Mouse (Mus musculus): ENCODE measurements around the gene Dalrd3.

Dalrd3 gene

DNA sequence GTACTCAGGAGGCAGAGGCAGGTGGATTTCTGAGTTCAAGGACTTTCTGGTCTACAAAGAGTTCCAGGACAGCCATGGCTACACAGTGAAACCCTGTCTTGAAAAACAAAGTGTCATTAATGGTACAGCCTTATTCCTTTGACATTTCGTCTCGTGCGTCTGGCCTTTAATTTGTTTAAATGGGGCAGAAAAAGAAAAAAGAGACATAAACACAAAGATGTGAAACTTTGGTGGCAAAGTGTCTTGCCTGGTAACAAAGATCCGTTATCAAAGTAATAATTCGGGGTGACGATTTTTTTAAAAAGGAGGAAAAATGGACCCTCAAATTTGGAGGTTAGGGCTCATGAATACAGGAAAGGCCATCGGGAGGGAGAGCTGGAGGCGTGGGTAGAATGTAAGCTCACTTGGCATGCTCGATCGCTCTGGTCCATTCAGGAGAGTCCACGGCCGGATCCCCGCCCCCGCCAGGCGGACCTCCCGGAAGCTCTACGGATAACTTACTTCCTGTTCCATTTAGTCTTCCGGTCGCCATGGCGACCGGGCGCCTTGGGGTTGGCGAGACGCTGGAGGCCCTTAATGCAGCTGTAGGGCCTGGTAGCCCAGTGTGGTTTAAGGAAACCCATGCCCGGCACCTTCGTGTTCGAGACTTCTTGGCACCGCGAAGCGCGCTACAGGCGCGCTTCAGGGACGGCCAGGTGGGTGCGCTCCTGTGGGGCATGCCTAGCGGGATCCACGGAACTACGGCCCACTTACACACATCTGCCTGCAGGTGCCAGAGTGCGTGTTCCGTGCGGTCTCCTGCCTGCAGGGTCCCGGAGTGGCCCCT, at the start of gene Dalrd3:
Gene Dalrd3 (plus strand): TSS at position 506 of the 826 bp plus-strand sequence.
- DNase-seq (ENCODE audit: low spot score in 2 of 2): peak; percentile 87 to 90

DNA sequence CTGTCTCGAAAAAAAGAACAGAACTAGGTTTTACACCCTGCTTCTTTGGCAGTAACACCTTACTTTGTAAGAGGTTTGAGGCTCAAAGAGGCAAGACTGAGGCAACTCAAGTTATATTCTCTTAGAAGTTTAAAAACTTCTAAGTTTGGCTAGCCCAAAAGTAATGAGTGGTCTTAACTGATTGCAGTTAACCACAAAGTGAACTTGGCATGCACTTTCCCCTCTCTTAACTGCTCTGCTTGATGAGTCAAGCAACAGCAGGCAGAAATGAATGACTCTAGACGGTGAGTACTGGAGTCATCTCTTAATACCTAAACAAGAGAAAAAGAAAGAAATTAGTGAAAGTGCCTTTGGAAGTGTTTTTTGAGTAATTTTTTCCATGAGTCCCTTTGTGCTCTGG, 48.1 kb upstream of the Dalrd3 start:
- no peak for DNase-seq (ENCODE audit: low spot score in 2 of 2)

DNA sequence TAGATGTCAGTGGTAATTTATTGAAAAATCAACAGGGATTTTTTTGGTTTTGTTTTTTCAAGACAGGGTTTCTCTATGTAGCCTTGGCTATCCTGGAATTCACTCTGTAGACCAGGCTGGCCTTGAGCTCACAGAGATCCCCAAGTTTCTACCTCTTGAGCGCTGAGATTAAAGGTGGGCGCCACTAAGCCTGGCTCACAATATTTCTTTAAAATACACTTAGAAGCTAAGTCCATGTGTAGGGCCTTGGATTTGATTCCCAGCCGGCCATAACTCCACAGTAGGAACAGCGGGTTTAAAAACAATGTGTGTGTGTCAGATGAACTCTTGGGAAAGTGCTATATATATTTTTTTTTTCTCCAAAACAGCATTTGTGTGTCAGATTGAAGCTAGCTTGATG, 46.3 kb upstream of the Dalrd3 start:
- DNase-seq (ENCODE audit: low spot score in 2 of 2): no peak

DNA sequence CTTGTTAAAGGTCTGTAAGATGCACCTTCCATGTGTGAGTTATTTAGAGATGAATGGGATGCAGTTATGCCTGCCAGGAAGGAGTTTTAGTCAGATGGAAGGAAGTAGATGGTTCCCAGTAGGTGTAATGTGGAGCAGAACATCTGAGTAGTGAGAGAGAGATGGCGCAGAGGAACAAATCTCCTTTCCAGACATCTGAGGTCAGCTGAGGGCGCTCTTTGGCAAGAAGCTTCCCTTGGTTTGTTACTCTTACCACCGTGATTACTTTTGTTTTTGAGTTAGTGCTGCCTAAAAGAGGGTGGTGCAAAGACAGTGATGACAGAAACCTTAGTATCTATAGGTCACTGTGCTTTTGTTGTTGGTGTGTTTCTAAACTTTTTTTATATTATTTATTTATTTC, 44.3 kb upstream of the Dalrd3 start:
- DNase-seq (ENCODE audit: low spot score in 2 of 2): no peak

DNA sequence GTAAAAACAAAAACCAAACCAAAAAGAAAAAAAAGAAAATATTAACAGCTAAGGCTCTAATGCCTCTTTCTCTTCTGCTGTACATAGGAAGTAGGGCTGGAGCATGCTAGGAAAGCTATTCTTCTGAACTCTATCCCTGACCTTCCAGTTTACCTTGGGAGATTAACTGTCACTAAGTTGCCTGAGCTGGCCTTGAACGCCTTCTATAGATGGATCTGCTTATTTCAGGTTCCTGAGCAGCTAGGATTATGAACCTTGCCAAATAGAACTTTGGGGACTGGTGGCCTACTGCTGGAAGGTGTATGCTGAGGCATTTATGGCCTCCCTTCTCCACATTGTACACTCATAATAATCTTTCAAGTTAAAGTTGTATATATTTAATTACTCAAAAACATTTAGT, 38.7 kb upstream of the Dalrd3 start:
- no peak for DNase-seq (ENCODE audit: low spot score in 2 of 2)

DNA sequence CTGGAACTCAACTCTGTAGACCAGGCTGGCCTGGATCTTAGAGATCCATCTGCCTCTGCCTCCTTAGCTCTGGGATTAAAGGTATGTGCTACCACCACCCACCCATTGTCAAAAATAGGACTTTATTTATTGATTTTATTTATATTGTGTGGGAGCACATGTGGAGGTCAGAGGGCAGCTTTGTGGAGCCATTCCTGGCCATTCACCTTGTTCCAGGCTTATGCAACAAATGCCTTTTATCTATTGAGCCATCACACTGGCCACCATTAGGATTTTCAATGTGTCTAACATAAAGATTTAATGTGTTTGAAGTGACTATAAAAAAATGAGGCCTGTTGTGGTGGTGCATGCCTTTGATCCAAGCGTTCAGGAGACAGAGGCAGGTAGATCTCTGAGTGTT, 38.2 kb upstream of the Dalrd3 start:
- no peak for DNase-seq (ENCODE audit: low spot score in 2 of 2)

DNA sequence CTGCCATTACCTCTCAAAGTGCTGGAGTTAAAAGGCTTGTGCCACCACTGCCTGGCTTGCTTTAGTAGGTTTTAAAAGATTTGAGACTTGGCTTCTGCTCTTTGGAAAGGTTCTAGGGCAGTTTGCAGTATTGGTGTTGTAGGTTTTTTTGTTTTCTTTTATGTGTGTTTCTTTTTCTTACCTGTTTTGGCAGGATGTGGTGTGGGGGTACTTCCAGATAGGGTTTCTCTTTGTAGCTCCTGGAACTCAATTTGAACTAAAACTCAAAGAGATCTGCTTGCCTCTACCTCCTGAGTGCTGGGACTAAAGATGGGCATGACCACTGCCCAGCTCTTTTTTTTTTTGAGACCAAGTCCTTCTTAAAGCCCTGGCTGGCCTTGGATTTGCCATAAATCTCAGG, 28.8 kb upstream of the Dalrd3 start:
- DNase-seq (ENCODE audit: low spot score in 2 of 2): no peak

DNA sequence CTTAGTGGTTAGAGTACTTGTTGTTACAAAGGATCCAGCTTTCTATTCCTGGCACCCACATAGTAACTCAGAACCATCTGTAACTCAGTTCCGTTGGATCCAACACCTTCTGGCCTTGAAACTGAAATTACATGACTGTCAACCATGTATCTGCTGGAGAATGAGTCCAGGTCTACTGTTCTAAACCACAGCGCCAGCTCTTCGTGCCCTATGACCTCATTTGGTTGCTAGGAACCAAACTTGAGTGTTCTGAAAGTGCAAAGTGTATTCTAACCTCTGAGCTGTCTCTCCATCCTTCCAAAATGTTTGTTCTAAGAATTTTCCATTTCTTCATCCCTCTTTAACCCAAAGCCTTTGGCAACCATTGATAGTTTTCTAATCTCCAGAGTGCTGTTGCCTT, 23.7 kb upstream of the Dalrd3 start:
- no peak for DNase-seq (ENCODE audit: low spot score in 2 of 2)

DNA sequence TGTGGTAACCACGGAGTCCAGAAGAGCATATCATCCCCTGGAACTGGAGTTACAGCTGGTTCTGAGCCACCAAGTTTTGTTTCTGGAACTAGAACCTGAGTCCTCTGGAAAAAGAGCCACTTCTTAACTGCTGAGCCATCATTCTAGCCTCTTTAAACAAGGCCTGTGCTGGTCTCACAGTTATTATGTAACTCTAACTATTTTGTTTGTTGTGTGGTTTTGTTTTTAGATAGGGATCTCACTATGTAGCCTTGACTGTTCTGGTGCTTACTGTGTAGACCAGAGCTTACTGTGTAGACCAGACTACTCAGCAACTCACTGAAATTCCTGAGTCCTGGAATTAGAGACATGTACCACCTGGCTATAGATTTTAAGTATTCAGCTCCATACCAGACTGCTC, 22.8 kb upstream of the Dalrd3 start:
- no peak for DNase-seq (ENCODE audit: low spot score in 2 of 2)

DNA sequence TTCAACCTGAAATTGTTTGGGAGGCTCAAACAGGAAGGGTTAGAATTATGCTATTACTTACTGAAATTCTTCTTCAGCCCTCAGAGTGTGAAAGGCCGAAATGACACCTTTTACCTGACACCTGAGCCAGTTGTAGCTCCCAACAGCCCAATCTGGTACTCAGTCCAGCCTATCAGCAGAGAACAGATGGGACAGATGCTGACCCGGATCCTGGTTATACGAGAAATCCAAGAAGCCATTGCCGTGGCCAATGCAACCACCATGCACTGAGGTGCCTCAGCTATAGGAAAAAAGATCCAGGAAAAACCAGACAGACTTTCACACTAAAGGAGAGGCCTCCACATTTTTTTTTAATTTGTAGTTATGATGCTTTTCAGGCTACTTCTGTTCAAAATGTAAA, 10.5 kb upstream of the Dalrd3 start:
- no peak for DNase-seq (ENCODE audit: low spot score in 2 of 2)

DNA sequence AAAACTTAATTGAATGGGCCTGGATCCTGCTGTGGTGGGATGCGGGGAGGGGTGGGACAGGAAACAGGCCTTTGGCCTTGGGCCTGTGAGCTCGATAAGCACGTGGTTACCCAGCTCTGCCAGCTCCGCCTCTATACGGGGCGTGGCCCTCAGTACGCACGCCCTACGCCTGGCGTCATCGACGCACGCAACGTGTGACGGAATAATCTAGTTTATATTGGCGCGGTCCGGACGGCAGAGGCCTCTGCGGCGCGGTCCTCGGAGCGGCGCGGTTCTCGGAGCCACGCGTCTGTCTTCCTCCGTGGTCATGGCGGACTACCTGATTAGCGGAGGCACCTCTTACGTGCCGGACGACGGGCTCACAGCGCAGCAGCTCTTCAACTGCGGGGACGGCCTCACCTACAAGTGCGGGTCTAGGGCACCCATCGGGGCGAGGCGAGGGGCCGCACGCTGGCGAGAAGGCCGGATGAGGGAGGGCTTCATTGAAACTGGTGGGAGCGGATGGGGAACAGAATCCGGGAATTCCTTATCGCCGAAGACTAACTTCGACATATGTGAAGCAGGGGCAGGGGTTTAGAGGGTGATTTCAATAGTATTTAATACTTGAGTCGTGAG, 9.4 kb upstream of the Dalrd3 start, which contains the start of gene Impdh2:
Gene Impdh2 (plus strand): TSS at position 60 of the 615 bp plus-strand sequence.
- DNase-seq (ENCODE audit: low spot score in 2 of 2): peak; percentile 92 to 94

DNA sequence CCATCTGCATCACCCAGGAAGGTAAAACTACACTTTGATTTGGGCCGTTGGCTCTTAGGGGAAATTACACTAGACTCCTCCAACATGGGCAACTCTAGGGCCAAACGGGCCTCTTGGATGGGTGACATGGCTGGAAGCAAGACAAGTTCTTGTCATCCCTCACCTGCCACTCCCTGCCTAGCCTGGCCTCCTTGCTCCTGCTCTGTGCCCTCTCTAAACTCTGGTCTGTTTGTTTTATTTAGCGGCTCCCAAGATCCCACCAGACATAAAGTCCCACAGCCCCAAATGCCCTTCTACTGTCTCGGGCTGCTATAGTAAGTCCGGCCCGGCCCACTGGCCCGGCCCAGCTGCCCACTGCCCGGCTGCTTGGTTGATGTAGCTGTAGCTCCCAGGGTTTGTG, 6.0 kb upstream of the Dalrd3 start:
- DNase-seq (ENCODE audit: low spot score in 2 of 2): no peak

DNA sequence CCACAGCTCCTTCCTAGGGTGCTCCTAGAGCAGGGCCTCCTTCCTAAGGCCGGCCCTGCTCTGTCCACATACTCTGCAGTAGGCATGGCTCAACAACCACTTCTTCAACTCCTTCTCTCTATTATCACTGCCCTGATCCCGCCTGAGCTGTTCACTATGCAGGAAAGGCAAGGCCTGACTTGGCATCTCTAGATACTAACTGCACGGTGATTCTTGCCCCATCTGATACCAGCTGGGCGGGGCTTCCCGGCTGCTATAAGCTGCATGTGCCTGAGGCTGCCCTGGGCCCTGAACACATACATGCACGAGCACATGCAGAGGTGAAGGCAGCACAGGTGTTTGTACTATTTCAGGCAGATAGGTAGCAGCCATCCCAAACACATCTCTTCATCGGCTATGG, 5.6 kb upstream of the Dalrd3 start:
- DNase-seq (ENCODE audit: low spot score in 2 of 2): no peak

DNA sequence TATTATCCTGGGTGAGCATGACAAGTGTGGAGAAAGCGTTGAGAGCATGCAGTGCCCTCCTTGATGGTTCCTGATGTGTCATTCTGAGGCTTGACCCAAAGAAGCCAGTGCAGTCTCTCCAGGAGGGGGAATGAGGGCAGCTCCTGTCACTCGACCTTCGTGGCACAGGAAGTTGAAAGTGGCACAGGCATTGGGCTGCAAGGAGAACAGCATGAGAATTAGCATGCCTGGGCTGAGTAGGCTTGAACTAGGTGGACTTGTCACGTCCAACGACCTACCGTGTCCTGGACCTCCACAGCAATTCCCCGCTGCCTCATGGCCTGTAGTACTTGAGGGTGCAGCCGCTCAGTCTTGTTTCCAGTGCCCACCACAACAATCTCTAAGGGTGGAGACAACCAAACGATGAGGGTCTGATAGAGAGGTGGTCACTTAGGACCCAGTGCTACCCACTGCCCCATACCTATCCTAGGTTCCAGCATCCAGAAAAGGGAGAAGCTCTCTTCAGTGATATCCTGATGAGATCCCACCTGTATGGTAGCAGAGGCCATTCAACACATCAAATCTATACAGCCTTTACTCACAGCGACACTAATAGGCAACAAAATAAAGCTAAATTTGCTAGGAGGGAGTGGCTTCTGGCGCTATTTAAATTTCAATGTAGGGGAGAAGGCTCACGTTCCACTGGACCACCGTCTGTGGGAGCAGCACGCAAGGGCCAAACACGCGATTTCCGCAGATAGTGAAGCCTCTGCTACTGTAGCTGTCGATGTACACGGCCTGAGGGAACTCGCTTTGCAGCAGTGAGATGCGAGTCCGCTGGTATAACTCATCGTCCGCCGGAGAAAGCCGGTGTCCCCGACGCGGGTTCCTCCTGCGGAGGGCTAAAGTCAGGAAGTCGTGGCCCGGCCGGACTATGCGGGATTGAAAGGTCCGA, 3.5 kb upstream of the Dalrd3 start:
- DNase-seq (ENCODE audit: low spot score in 2 of 2): peak in 1 of 2 experiments; percentile 63

DNA sequence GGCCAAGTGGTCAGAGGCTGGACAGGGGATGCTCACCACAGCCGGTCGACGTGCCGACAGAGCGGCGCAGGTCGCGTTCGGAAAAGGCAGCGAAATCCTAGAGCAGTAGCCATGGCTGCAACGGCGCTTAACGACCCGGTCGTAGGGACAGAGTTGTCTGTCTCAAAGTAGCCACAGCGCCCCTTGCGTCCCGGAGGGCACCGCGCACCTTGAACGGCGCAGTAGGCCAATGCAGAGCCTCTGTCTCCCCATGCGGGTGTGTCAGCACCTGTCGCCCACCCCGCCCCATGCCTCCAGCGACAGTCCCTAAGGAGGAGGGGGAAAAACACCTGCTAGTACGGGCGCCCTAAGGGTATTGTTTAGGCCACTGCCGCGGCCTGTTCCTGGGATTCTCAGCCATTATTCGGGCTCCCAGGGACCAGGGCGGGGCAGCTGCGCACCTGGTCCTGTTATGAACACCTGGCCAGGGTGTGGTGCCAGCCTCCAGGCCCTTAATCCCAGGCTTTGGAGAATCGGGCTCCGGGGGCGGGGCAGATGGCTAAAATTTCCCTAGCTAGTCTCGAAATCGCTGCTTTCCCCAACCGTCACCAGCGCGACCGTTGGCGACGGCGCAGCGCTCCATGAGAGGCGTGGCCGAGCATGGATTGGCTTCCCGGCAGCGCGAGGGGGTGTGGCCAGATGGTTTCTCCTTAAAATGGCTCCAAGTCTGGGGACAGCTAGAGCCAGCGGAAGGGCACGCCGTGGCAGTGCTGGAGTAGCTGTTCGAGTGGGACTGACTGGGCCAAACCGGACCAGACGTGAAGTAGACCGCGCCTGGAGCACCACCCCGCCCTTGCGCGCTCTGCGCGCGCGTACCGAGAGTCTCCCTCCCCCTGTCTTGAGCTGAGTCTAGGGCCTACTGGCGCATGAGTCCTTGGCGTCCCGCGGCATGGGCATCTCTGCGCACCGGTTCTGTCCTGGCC, 2.6 kb upstream of the Dalrd3 start, which contains the start of gene Ndufaf3:
Gene Ndufaf3 (minus strand): TSS at position 620 of the 962 bp plus-strand sequence.
- DNase-seq (ENCODE audit: low spot score in 2 of 2): peak; percentile 98 to 99

DNA sequence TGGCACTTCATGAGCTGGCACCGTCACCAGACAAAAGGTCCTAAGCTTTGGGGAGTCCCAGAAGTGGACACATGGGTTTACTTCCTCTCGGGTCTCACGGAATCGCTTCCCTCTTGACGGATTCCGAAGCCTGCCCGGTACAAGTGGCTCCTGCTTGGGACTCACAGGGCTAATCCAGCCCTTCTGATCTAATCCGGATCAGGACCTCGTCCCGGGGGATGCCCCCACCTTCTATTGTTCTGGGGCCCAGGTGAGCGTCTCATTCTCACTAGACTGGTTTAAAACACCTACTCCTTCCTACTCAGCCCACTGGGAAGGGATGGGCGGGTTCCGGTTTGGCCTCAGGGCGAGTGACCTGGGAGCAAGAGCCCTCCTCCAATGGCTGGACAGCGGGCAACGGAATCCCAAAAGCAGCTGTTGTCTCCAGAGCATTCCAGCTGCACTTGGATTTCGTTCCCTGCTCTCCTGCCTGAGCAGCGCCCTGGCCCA, 1.7 kb upstream of the Dalrd3 start:
- DNase-seq (ENCODE audit: low spot score in 2 of 2): peak in 1 of 2 experiments; percentile 42

DNA sequence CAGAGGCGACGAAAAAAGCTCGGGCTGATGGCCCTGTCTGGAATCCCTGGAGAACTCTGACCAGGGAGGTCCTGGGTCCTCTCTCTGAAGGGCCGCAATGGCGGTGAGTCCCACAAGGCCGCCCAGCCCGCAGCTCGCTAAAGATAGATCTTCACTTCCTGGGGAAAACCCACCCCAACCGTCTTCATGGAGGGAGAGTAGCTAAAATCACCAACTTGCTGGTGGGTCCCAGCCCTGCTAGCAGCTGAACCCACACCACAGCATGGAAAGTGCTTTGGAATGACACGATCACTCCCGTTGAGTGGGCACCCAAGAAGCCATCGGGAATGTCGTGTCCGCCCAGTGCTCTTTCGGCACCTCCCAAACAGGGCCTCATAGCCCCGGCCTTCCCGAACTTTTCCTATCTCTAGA, 1.2 kb upstream of the Dalrd3 start:
- peak in 1 of 2 experiments; percentile 68 for DNase-seq (ENCODE audit: low spot score in 2 of 2)

DNA sequence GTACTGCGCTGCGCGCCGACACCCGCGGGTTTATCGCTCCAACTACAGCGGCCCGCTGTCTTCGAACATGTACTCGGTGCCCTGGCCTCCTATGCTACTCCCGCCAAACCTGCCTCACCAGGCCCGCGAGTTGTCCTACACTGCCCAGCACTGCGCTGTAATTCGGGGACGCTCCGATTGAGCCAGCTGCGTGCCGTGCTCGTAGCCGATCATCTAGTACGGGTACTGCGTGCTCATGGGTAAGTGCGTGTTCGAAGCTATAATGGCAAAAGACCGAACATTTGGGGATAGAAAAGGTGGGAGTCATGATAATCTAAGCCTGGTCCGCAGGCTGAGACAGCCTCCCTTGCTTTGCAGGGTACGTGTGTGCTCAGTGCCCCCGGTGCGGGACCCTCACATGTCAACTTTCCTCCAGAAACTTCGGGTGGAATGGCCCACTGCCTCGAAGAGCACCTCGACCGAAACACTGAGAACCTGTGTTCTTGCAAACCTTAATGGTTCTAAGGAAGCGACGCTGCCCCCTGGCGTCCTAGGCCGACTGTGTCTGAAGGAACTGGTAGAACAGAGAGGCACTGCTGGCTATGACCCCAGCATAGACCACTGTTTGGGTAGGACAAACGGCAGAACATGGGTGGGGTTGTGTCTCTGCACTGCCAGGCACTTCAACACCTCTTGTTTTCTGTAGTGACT, 666 bp downstream of the Dalrd3 start:
- DNase-seq (ENCODE audit: low spot score in 2 of 2): peak; percentile 90 to 94

DNA sequence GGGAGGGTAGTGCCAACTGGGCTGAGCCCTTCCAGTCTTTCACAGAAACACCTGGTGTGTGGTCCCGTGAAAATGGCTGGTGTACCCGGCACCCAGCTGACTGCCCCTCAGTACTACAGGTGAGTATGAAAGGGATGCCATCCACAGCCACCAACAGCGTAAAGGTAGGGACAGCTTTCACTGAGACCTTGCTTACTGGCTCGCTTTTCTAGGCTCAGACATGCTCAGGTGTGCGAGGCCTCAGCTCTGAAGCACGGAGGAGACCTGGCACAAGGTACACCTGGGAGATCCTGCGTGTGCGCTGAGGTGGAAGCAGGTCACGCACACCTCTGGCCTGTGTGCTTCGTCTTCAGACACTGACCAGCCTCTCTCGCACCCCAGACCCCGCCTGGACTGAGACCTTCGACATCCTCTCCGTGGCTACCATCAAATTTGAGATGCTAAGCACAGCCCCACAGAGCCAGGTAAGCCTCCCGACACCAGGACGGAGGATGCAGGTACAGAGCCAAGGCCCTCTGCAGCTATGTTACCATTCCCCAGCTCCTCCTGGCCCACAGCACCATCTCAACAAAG, 1.8 kb downstream of the Dalrd3 start:
- DNase-seq (ENCODE audit: low spot score in 2 of 2): no peak

DNA sequence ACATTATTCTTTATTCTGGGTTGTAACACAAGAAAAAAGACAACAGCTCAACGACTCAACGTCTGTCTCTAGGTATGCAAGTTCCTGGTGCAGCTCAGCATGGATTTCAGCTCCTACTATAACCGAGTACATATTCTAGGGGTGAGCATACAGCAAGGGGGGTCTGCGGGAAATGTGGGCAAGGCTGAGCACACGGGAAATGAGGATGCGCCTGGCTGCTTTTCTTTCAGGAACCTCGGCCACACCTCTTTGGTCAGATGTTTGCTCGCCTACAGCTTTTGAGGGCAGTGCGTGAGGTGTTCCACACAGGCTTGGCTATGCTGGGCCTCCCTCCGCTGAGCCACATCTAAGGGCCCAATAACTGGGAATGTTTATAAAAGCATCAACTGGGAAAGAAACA, 2.6 kb downstream of the Dalrd3 start:
- no peak for DNase-seq (ENCODE audit: low spot score in 2 of 2)

Data from spleen, postnatal 4 days (tissue).